Mouse (Mus musculus) lung, postnatal 10 days (tissue): ENCODE data around the gene Sgip1.
A peak's percentile ranks its signal among the peaks of the same experiment; 100 is the strongest.

Experiments used
- DNase-seq: peaks from one replicate; pipeline ENCODE4 v3.0.0; 2021

Gene Sgip1

GRCm38 (mm10) chr4:102775596-102776270 is 34.6 kb downstream of the Sgip1 start:
- DNase-seq, result no peak

DNA sequence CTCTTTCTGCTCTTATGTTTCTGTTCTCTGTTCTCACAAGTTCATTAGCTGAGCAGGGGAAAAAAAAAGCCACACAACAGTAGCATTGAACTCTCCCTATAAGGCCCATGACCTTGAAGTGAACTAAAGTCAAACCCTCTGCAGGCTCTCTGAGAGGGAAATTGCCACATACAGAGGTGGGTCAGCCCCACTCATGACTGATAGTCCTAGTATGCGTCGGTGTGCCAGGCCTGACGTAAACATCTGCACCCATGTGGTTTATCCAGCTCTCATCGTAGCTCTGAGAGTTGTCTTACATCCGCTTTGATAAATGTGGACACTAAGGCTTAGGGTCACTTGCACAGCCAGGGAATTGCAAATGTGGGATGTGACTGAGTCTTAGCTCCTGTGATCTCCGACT is 38.8 kb downstream of the Sgip1 start:
- no peak for DNase-seq

DNA sequence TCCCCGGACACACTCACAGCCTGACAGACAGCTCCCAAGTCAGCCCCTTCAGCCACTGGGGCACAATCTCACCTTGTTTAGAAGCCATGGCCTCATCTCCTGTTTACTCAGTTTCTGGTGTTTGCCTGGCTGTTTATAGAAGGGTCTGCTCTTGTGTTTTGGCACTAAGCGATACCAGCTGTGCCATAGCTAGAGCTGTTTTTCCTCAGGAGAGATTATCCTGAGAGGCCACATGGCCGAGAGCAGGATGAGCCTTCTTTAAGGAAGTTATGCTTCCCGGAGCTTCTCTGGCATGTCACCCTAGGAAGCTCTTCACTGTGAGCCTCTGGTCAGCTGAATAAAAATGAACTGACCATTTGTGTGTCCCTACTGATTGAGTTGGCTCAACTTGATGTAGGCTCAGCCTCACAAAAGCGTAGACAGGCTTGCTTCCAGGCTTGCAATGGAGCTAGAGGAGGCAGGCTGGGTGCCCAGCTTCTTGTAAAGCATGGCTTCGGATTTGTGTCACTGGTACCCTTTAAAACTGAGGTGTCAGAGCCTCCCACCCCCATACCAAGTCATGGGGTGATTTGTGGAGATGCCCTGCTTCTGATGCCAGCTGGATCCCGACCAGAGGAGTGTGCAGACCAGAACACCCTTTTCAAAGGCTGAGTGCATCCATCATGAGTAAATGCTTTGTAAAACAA is 42.1 kb downstream of the Sgip1 start:
- peak; percentile 28 for DNase-seq

DNA sequence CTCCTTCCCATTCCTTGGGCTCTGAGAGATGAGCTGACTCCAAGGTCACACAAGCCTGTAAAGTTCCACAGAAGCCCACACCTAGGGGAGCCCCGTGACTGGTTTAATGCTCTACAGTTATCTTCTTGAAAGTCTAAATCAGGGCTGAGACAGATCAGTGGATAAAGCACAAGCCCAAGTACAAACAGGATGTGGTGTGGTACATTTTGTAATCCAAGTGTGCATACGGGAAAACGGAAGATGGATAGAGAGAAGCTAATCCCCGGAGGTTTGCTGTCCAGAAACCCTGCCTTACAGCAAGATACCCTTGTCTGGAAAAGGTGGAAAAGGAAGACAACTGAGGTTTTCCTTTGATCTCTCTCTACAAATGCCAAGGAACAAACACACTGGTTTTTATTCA is 44.1 kb downstream of the Sgip1 start:
- DNase-seq, result no peak

- DNase-seq, result peak; percentile 45
Observed at GRCm38 (mm10) chr4:102792100-102792790, 51.1 kb downstream of the Sgip1 start.

GRCm38 (mm10) chr4:102801471-102801870 is 60.4 kb downstream of the Sgip1 start:
- DNase-seq, result no peak

- no peak for DNase-seq
Observed at GRCm38 (mm10) chr4:102801936-102802335, 60.8 kb downstream of the Sgip1 start.

- no peak for DNase-seq
Observed at GRCm38 (mm10) chr4:102804611-102805010, 63.5 kb downstream of the Sgip1 start.

DNA sequence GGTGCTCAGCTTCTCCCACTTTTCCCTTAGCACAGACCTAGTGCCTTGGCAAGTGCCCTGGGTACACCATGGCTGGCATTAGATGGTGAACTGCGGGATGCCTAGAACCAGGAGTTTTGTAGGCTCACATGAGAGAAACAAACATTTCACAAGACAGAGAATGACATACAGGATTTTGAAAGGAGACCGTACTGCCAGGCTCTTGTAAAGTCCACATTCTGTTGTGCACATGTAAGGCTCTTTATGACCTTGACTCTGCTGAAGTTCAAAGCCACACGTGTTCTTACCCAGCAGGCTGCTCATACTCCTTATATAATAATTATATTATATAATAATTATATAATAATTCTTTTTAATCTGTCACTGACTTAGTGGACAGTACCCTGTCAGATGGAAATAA is 65.9 kb downstream of the Sgip1 start:
- DNase-seq, result no peak

- no peak for DNase-seq
Observed at GRCm38 (mm10) chr4:102808258-102808657, 67.2 kb downstream of the Sgip1 start.

GRCm38 (mm10) chr4:102809296-102809695 is 68.2 kb downstream of the Sgip1 start:
- DNase-seq, result no peak

DNA sequence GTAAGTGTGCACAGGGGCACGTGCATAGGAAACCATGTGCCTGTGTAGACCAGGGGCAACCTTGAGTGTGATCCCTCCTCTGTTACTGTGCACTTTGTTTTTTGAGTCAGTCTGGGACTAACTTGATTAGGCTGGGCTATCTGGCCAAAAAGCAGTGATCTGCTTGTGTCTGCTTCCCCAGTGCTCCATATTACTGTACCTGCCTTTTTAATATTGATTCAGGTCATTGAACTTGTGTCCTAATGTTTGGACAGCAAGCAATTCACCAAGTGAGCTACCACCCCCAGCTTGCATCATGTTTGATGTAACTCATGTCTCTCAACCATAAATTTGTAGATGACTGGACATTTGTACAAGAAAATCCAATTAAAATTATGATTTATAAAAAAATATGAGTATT is 69.2 kb downstream of the Sgip1 start:
- DNase-seq, result no peak

- DNase-seq, result no peak
Observed at GRCm38 (mm10) chr4:102811007-102811805, 70.1 kb downstream of the Sgip1 start.

DNA sequence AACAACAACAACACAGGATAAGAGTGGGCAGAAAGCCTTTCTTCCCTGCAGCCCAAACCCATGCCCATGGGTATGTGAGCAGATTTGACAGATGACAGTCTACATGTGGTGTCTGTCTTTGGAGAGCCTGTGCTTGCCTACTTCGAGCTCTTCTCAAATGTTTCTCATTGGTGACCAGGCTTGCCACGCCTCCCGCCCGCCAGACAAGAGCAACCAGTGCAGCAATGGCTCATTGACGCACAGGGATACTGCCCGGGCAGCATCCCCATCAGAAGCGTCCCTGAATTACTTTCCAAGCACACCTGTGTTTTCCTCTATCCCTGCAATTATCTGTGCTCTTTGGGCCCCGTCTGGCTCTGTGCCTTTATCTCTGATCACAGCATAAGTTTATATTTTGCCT is 72.2 kb downstream of the Sgip1 start:
- no peak for DNase-seq

- peak; percentile 66 for DNase-seq
Observed at GRCm38 (mm10) chr4:102821786-102822185, 80.7 kb downstream of the Sgip1 start.

- DNase-seq, result no peak
Observed at GRCm38 (mm10) chr4:102824494-102824893, 83.4 kb downstream of the Sgip1 start.

GRCm38 (mm10) chr4:102826159-102826558 is 85.1 kb downstream of the Sgip1 start:
- no peak for DNase-seq

DNA sequence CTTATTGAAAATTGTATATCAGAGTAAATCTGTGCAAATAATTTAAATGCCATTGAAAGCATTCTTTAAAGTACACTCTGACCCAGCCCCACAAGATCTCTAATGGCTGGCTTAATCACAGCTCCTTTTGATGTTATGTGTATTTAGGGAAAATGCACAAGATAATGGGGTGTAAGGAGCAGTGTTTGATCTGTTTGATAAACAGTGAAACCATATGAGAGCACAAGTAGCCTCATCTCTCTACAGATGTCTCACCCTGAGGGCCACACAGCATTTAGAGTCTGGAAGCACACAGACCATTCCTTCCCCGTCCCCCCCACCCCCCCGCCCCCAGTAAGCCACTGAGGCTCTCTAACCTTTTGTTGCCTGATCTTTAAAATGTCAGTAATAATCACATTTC is 87.4 kb downstream of the Sgip1 start:
- no peak for DNase-seq

GRCm38 (mm10) chr4:102833191-102833590 is 92.1 kb downstream of the Sgip1 start:
- no peak for DNase-seq

GRCm38 (mm10) chr4:102833726-102834125 is 92.6 kb downstream of the Sgip1 start:
- DNase-seq, result no peak

- no peak for DNase-seq
Observed at GRCm38 (mm10) chr4:102834710-102835109, 93.6 kb downstream of the Sgip1 start.

GRCm38 (mm10) chr4:102840062-102840798 is 99.1 kb downstream of the Sgip1 start:
- peak; percentile 34 for DNase-seq
